Mouse (Mus musculus) lung, postnatal 4 days (tissue): Measurements from ENCODE around the gene Pcbp3.
"Not testable (repeated sequence)": the region's sequence is repeated elsewhere in the genome, so short reads cannot be mapped to it uniquely, and the experiment has no call there.

ENCODE experiments used
- DNase-seq, 2 experiments: peaks; one replicate each; pipeline ENCODE4 v3.0.0; 2021

Pcbp3 gene

DNA sequence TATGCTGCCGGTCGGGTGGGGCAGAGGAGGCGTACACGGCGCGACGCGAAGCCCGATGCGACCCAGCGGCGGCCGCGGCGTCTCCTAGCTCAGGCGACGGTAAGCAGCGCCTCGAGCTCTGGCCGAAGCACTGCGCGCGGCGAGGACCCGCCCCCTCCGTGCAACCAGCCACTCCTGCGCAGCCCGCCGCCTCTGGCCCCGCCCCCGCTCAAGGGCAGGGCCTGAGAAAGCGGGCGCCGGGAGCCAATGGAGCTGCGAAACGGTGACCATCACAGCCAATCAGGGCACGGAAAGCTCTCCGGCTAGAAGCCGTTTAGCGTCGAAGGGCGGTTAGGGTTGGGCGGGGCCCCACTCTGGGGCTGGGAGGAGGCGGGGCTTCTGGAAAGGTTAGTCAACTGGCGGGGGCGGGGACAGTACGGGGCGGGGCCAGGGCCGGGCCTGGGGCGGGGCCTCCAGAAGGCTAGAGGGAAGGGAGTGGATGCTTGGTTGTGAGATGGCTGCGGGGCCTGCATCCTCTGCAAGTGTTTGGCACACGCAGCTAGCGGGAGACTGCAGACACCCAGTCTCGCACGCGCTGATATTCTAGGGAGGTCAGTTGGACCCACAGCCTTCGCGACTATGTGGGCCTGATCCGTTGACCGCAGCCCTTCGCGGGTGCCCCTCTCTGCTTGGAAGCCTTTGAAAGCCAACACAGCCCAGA is at the start of gene Pcbp3:
Gene Pcbp3, minus strand, starts transcription at position 98 of the 700 bp plus-strand sequence.
- peak; percentile 97 to 99 for DNase-seq

DNA sequence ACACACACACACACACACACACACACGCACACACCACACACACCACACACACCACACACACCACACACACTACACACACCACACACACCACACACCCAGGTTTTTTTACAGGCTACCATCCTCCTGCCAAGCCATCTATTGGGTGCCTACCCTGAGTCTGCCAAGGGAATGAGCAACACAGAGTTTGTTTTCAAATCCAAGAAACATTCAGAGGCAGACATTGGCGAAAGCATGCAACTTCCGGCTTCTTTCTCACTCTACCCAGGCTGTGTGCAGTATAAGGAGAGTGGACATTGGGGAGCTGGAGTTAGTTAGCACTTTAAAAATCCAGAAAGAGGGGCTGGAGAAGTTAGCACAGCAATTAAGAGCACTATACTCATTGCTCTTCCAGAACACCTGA is 47.0 kb upstream of the Pcbp3 start:
- no peak for DNase-seq

DNA sequence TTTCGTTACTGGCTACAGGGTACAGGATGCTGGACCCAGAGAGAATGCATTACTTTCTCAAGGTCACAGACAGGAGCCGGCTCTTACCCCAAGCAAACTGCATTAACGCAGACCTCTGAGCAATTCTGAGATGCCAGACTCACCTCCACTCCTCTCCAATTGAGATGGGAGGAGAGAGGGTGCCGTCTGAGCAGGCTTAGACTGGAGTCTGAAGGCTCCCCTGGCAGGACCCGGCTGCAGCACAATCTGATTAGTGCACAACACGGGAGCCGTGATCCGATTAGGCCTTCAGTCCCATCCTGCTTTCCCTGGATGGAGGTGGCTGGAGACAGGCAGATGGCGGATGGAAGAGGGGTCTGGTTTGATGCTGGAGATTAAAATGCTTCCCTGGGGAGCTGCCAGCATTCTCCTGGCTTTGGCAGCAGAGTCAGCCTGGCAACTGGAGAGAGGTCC is 46.4 kb upstream of the Pcbp3 start:
- DNase-seq = no peak

DNA sequence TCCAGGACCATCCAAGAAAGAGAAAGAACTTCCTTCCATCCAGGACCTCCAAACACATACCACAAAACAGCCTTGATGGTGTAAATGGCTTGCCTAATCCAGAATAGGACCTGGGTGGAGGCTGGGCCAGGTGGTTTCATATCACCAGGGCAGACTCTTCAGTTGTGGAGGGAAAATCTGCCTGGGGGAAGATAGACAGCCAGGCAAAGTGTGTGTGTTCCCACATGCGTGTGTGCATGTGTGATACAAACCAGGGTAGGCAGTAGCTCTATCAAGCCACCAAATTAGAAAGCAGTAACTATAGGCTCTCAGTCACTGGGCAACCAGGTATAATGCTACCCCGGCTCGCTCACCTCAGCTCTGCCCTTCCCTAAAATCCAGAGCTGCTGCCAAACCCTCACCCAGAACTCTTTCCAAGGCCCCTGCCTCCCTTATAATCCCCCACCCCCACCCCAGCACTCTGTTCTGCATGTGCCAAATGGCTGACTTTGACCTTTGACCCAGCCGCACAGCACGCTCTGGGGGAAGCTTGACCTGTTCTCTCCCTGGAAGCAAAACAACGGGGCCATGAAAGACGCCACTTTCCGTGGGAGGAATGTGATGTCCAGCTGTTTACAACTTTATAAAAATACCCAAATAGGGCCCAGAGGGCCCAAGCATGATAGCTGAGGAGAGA is 45.9 kb upstream of the Pcbp3 start:
- no peak for DNase-seq

DNA sequence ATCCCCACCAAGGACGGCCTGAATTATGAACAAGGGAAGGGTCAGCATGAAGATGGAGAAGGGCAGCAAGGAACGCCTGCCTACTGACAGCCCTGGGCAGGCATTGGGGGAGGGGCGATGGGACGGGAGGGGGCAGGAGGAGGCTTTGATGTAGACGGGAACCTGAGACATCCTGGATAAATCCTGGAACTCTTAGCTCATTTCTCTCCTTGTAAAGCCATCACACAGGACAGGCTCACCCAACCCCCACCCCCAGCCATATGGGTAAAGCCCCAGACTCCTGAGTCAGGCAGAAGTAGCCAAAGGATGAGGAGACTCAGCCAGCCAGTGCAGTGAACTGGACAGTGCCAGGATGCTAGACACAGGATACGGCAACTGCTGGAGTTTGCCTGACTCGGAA is 43.2 kb upstream of the Pcbp3 start:
- no peak for DNase-seq

DNA sequence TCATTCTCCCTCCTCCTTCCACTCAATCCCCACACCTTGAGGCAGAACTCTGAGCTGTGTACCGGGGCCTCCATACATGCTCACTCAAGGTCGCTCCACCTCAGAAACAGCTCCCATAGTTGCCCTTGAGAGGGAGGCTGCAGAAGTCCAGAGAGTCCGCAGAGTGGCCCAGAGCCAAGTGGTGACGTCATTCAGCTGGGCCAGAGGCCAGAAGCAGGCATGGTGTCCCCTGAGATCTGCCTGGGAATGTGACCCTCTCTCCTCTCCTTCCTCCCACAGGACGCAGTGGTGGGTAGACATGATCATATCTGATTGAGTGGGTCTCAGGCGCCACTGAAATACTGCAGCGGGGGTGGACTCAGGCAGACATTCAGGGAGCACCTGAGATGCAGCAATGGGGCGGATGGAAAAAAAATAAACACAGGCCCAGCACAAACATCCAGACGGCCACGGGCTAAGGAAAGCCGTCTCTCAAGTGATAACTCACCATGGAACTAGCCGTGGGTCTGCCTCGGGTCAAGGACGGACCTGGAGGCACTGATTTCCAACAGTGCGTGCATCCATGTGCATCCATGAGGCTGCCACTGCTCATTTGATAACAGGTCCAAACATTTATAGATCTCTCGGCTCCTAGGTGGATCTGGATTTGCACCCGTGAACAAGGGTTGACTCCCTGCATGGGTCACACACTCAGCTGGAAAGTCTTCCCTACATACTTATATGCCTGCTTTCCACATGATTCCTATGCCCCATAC is 36.2 kb upstream of the Pcbp3 start:
- DNase-seq = peak; percentile 90 to 91

DNA sequence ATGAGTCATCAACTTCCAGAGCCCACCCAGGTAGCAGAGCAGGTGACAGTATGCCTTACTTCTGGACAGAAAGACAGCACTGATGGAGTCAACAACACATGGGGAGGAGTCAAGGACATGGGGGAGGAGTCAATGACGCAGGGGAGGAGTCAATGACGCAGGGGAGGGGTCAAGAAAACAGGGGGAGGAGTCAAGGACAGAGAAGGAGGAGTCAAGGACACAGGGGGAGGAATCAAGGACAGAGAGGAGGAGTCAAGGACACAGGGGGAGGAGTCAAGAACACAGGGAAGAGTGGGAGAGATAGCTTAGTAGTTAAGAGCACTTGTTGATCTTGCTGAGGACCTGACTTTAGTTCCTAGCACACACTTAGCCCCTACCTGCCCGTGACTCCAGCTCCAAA is 30.8 kb upstream of the Pcbp3 start:
- DNase-seq = no peak

DNA sequence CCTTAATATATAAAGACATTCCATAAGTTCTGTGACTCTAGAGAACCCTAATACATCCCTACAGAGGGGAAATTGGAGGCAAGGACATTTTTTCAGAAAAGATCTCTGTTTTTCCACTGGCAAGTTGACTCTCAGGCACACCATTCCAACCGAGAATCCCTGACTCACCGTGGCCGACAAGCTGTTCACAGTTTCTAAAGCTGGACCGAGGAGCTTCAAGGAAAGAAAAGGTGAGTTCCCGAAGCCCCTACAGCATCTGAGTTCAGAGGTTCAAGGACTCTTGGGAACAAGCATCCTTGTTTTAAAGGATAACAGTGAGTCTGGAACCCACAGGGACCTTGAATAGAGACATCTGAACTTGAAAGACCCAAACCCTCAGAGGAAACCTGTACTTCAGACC is 26.9 kb upstream of the Pcbp3 start:
- no peak for DNase-seq

DNA sequence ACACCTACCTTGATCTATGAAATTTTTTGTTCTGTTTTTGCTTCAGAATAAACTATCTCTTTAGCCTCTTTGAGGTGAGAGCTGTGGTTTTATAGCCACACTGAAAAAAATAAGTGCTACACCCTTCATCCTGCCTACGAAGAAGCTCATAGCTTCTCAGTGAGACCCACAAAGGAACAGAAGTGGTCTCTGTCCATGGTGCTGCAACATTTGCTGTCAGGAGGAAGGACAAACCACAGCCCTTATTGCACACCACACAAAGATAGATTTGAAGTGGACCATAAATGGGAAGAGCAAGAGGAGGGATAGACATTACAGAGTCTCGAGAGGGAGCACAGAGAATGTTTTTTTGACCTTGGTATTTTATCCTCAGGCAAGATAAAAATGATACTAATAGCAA is 16.4 kb upstream of the Pcbp3 start:
- DNase-seq = peak in 1 of 2 experiments; percentile 31

DNA sequence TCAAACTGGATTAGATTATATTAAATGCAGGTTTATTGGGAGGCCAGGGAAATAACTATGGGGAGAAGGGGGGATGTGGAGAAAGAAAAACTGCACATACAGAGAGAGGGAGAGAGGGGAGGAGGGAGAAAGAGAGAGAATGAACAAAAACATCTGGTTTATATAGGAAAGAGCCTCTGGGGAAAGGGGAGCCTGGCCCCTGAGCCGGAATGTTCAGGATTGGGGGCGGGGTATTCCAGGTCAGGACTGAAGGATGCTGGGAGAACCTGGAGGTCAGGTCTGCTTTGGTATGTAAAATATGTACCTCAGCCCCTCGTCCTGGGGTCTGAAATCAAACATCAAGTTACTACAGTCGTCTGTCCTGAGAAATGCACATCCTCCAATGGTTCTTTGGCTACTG is 15.0 kb upstream of the Pcbp3 start:
- no peak for DNase-seq

DNA sequence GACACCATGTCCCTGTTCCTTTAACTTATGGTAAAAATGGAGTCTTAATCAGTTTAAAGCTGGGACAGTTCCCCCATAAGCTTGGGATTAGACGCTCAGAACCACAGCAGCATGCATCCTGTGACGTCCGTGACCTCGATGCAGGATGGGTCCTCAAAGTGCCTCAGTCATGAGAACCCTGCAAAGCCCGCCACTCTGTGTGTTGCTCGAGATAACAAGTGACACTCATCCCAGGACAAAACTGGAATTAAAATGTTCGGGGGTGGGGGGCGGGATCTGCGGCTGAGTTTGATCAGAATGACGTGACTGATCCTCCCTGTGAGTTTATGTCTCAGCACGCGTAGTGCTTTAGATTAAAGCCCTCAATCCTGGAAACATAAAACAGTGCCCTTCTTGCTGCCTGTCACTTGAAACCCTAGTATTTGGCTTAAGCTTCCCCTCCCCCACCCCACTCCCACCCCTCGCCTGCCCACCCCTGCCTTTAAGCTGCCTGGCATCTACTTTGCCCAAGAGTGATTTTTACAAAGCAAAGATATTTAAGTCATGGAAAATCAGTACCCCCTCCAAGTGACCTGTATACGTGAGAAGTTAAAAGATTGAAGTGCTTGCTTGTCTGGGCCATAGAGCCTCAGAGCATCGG is 12.2 kb upstream of the Pcbp3 start:
- no peak for DNase-seq

DNA sequence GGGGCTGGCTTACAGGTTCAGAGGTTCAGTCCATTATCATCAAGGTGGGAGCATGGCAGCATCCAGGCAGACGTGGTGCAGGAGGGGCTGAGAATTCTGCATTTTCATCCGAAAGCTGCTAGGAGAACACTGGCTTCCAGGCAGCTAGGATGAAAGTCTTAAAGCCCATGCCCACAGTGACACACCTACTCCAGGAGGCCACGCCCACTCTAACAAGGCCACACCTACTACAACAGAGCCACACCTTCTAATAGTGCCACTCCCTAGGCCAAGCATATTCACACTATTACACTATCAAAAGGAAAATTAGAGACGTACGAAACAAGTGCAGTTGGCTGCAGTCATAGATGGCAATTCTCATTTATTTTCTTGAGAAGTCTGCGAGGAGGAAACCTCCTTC is 10.6 kb upstream of the Pcbp3 start:
- DNase-seq = not testable (repeated sequence)

DNA sequence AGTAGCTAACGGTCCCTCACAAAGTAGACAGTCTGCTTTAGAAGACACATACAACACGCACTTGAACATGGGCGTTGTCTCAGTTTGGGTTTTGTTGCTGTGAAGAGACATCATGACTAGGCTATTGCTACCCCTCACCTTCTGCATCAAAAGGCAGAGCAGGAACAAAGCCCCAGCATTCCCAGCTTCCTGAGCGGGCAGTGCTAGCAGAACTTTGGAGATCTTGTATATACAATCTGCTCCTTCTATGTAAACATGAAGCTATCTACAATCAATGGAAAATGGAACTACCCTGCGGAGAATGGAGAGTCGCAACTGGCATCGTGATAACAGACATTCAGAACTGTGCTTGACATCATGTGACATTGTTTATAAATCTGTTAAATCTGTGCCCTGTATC is 9.3 kb upstream of the Pcbp3 start:
- peak in 1 of 2 experiments; percentile 41 for DNase-seq

DNA sequence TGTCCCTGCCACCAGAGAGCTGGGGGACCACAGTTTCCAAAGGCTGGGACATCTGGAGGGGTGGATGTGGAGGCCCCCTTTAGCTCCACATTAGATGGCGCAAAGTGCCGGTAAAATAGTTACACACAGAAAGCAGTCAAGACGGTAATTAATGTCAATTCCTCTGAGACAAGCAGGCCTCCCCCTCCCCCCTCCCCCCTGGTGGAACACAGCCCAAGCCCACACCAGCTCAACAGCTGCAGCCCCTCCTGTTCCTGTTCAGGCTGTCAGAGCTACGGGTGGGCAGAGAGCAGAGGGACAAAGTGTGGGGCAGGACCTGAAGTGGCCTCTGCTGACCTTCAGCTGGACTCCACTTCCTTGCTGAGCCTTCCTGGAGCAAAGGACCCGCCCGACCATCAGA is 2.7 kb upstream of the Pcbp3 start:
- DNase-seq = peak; percentile 27 to 54

DNA sequence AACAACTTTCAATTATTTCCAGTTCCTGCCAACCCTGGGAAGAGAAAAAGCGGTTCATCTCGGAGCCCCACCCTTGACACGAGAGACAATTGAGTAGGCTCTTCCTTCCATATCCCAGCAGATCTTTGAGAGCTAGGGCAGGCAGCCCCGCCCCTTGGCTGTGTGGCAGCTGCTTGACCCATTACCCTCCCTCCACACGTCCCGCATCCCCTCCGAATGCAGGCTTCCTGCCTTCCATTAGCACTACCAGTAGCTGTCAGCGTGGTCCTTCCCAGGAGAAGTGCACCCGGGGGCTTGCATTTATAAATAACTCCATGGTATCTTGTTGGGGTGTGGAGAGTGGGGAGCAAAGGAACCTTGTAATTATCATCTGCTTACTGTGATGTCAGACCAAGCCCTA is 2.3 kb upstream of the Pcbp3 start:
- peak; percentile 55 to 82 for DNase-seq

DNA sequence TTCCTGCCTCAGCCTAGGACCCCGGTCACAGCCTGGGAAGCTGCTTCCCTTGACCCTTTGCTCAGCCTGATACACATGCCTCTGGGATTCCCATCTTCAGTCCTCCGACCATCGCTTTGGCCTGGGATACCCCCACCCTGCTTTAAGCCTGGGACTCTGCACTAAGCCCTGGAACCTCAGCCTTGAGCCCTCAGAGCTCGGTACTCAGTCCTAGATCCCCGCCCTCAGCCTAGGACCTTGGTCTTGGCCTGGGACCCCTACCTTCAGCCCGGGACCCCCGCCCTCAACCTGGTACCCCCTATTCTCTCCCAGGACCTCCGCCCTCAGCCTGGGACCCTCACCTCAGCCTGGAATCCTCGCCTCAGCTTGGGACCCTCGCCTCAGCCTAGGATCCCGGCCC is 531 bp downstream of the Pcbp3 start:
- DNase-seq = no peak

DNA sequence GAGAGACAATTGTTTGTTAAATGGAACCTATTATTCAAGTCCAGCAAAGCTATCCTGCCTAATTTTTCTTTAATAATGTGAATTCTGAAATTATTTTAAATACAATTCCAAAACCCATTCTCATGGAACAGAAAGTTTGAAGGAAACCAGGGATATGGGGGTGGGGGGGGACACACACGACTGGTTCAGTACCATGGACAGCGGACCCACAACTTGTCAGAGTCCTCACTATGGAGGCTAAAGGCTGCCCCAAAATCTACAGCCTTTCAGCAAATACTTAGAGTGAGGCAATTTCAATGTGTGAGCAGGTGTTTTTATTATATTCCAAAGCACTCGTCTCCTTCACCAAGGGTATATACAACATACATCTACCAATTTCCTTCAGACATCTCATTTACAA is 3.5 kb downstream of the Pcbp3 start:
- DNase-seq = no peak

DNA sequence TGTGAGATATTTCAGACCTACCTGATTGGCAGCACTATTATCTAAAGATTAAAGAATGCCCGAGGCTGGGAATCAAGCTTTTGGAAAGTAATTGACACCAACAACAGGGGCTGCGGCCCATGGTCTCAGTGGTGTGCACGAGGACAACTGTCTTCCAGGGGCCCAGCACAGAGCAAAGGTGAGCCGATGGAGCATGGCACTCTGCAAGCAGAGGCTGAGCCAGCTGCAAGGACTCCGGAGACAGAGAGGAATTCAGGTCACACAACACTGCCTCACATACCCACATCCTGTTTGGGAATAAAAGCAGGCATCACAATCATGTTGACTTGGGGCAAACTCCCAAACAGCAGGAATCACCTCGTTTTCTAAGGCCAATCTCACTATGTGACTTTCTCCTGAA is 5.5 kb downstream of the Pcbp3 start:
- no peak for DNase-seq

DNA sequence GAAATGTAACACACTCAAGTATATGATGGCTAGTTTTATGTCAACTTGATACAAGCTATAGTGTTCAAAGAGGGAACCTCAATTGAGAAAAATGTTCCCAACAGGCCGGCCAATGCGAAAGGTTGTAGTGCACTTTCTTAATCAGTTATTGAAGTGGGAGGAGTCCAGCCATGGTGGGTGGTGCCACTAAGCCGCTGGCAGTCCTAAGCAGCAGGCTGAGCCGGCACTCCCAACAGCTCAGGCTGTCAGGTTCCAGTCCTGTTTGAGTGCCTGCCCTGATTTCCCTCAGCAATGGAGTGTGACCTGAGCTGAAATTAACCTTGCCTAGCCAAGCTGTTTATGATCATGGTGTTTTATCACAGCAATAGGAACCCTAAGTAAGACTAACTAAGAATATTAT is 20.6 kb downstream of the Pcbp3 start:
- no peak for DNase-seq

DNA sequence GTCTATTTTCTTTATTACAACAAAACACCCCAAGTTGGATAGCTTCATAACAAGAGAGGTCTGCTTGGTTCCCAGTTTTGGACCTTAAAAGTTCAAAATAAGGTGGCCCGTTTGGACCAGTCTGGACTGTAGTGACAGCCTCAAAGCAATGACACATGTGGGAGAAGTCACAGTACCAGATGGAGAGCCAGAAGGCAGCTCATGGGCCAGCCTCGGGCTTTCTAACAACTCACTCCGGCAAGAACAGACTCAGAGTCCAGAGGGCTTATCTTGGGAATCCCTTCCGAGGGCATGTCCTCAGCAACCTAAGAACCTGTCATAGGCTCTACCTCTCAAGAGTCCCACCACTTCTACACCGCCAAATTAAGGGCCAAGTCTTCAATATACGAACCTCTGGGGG is 24.9 kb downstream of the Pcbp3 start:
- DNase-seq = no peak

DNA sequence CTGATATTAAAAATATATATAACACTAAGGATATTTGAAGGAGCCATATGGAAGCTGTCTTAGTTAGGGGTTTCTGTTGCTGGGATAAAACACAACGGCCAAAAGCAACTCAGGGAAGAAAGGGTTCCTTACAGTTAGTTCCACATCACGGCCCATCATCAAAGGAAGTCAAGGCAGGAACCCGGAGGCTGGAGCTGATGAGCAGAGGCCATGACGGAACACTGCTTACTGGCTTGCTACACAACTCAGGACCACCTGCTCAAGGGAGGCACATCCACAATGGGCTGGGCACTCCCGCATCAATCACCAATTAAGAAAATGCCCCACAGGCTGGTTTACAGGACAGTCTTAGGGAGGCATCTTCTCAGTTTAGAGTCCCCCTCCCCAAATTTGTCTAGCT is 26.9 kb downstream of the Pcbp3 start:
- no peak for DNase-seq

DNA sequence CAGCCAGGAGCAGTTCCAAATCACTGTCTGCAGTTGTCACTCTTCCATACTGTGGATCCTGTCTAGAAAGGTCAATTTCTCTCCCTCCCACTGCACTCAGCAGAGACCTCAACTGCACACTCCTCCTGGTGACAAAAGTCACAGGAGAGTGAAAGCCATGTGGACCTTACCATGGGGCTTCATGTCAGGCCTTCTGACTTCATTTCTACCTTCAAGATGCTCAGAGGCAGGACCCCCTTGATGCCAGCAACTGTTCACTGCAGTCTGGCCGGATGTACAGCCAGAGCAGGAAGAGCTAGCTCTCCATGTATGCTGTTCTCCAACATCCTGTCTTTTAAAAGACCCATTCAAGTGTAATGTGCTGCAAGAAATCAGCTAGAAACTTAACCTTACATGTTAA is 29.9 kb downstream of the Pcbp3 start:
- no peak for DNase-seq

DNA sequence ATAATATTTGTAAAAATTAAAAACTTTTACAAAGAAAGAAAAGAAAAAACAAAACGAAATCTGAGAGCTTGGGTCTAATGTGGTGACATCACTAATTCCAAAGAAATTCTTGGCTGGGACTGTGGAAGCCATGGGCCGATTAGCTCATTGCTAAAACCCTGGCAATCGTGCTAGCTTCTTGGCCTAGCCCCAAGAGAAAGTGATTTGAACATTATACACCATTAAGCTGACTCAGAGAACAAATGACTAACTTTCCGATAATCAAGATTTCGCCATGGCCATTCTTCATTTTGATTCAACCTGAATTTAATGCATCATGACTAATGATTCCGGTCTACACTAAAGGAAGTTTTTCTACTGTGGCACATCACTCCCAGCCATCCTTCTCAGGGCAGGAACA is 30.6 kb downstream of the Pcbp3 start:
- DNase-seq = peak; percentile 47 to 69

DNA sequence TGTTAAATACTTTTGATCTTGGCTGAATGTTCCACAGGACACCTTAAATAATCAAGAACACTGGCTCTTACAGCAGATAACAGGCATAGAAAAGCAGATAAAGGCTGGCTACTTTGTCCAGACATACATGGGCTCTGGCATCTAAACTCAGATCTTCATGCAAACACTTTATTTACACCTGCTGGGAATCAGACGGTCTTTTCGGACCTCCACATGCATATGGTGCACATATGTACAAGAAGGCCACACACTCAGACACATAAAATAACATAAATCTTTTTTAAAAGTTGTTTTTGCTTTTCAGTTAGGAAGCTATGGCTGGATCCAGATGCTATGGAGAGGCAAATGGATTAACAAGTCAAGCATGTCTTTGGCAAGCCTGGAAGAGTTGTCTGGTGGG is 37.2 kb downstream of the Pcbp3 start:
- DNase-seq = no peak
